ENCODE assay signal across 8 mouse cellular contexts in the genomic region with DNA sequence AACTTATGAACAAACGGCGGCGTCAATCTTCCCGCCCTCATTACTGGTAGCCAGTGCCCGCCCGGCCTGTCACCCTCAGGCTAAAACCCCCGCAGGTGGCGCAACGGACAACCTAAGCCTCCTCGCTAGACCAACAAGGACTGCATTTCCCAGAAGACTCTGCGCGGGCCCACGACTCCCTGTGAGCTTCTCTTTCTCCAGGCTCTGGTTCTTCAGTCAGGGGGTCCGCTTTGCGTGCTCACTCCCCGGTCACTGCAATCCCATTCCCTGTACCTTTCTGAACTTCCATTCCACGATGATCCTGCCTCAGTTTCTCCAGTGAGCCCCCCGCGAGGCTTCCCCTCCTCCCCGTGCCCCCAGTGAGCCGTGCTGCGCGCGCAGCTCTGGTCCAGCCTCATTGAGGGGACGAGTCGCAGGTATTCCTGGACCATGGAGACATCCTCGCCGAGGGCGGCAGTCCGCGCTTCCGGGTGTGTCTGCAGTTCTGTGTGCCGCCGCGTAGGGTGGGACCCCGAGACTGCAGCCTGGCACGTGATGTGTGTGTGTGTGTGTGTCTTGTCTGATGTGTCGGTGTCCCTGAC. TPM values are rescaled to one million over a fixed set of nuclear protein-coding genes. Genes with fewer than 3 reads are reported as not detected.
A peak's percentile ranks its signal among the peaks of the same experiment; 100 is the strongest.
DNase-seq lines count a peak whose midpoint lies in the region; ATAC-seq lines count a peak whose summit lies in the region.

A gene (plus strand): TSS at position 228 of the 581 bp plus-strand sequence.

- H3K9ac ChIP-seq in liver, embryonic 13.5 days, result peak within 1 kb of the TSS; percentile 62

- H3K36me3 ChIP-seq in liver, embryonic 13.5 days, result no peaks in the 10 kb centered on the region

- H3K4me3 ChIP-seq in liver, embryonic 13.5 days (replicated peaks), result peak within 1 kb of the TSS; percentile 60

- H3K9me3 ChIP-seq in liver, embryonic 13.5 days (replicated peaks), result no peaks in the 10 kb centered on the region

- H3K4me2 ChIP-seq in liver, embryonic 13.5 days, result peak within 1 kb of the TSS; percentile 69

- WGBS in liver, embryonic 13.5 days (ENCODE audit: insufficient replicate concordance), result under 1% methylated on average over 38 of the region's 38 CpGs

- ATAC-seq in liver, embryonic 13.5 days (ENCODE audit: low read depth), result peak; percentile 56

- H3K4me1 ChIP-seq in liver, embryonic 13.5 days (replicated peaks), result peaks cover 25% of the 10 kb centered on the region

- DNase-seq in ovary, postnatal 36 days (ENCODE audit: low spot score), result peak; percentile 67
- DNase-seq in ovary, postnatal 10 days (ENCODE audit: low spot score), result no peak
- peak; percentile 90 to 92 for DNase-seq in cerebellum, postnatal 10 days
- peak; percentile 65 for DNase-seq in frontal cortex, postnatal 25 days (ENCODE audit: low spot score in 2 of 2)
- peak; percentile 77 for DNase-seq in kidney, postnatal 14 days
- no peak for DNase-seq in liver, embryonic 13.5 days
- peak; percentile 66 to 67 for DNase-seq in natural killer cell, adult 2 months (ENCODE audit: low spot score in 2 of 2)
- peak; percentile 61 for DNase-seq in thymus, postnatal 14 days

- no peak within 1 kb of the TSS for H3K27ac ChIP-seq in liver, embryonic 13.5 days

- peaks cover 81% of the 10 kb centered on the region for H3K27me3 ChIP-seq in liver, embryonic 13.5 days

RNA-seq across cellular contexts. Expression of the gene that starts here (rescaled TPM):
- not detected in 2 replicates for polyA plus RNA-seq in liver, embryonic 13.5 days (2015; fragmentation: Nextera tagmentation; extraction: Ambion mirVana)

Comparison
In these comparisons a context has a peak if more than half of its experiments do, and no peak if none do; other contexts are left out.
1. DNase-seq: peak in ovary, postnatal 36 days (single experiment), cerebellum, postnatal 10 days (2 of 2), frontal cortex, postnatal 25 days (2 of 2), kidney, postnatal 14 days (single experiment), natural killer cell, adult 2 months (2 of 2) and thymus, postnatal 14 days (single experiment); none in ovary, postnatal 10 days (single experiment) and liver, embryonic 13.5 days (single experiment).
2. Peak in ATAC-seq, H3K4me3 ChIP-seq, H3K9ac ChIP-seq and H3K4me2 ChIP-seq in liver, embryonic 13.5 days; RNA of the gene not detected or under 1 TPM.